Mouse (Mus musculus) embryonic facial prominence, embryonic 15.5 days (tissue): ENCODE data around the gene Dvl3. TPM values are rescaled to one million over a fixed set of nuclear protein-coding genes. Genes with fewer than 3 reads are reported as not detected.

Experiments
- ATAC-seq: fragments of 200-750 bp; cut with Nextera tagmentation; 2 replicates; pipeline ENCODE4 v1.8.0; 2017; ENCODE audit warnings: low read depth, moderate TSS enrichment; ENCODE audit not compliant: insufficient number of reproducible peaks, low FRiP score, low TSS enrichment
- H3K27ac ChIP-seq: fragments of 300-500 bp; sonication (generic); replicated peaks from 2 replicates; pipeline ENCODE4 v1.5.1; 2015; ENCODE audit warnings: mild to moderate bottlenecking, inconsistent platforms
- H3K27me3 ChIP-seq: fragments of 300-500 bp; sonication (generic); 2 replicates; pipeline ENCODE4 v1.6.1; 2015; ENCODE audit warnings: inconsistent platforms
- H3K36me3 ChIP-seq: fragments of 300-500 bp; sonication (generic); 2 replicates; pipeline ENCODE4 v1.6.1; 2015; ENCODE audit warnings: mild to moderate bottlenecking, inconsistent platforms
- H3K4me1 ChIP-seq: fragments of 300-500 bp; sonication (generic); 2 replicates; pipeline ENCODE4 v1.6.1; 2015; ENCODE audit warnings: inconsistent platforms
- H3K4me2 ChIP-seq: fragments of 300-500 bp; sonication (generic); replicated peaks from 2 replicates; pipeline ENCODE4 v1.6.1; 2015; ENCODE audit warnings: mild to moderate bottlenecking, inconsistent platforms
- H3K4me3 ChIP-seq: fragments of 300-500 bp; sonication (generic); replicated peaks from 2 replicates; pipeline ENCODE4 v1.5.1; 2015; ENCODE audit warnings: mild to moderate bottlenecking, inconsistent platforms
- H3K9ac ChIP-seq: fragments of 300-500 bp; sonication (generic); 2 replicates; pipeline ENCODE4 v1.6.1; 2015; ENCODE audit warnings: inconsistent platforms
- H3K9me3 ChIP-seq: fragments of 300-500 bp; sonication (generic); replicated peaks from 2 replicates; pipeline ENCODE4 v1.6.1; 2016; ENCODE audit warnings: inconsistent platforms
- WGBS: fragments of 180-500 bp; shearing (Covaris S2); methylation state at CpG from one replicate; pipeline ENCODE4 v1.1.7; 2015; 5-methylcytosine and 5-hydroxymethylcytosine counted together
- polyA plus RNA-seq: library from polyadenylated mRNA; unstranded; fragments of >200 nt; fragmentation: Nextera tagmentation; extraction: Ambion mirVana; gene quantifications from 2 replicates; pipeline ENCODE4 v1.2.1, GENCODE M21; 2015

Gene Dvl3
- polyA plus RNA-seq, 1 experiment from 2014 or later = 31.0 TPM

- Histone ChIP-seq H3K4me1 (peaks cover 13% of the 10 kb centered on the region), H3K4me3 (peak overlapping the region; percentile 80), H3K9me3 (no peaks in the 10 kb centered on the region), H3K27ac (peak overlapping the region; percentile 55), H3K9ac (peak overlapping the region; percentile 71; the same call in 1 of the 2 replicates), H3K36me3 (peaks cover 22% of the 10 kb centered on the region), H3K4me2 (peak overlapping the region; percentile 65), H3K27me3 (no peaks in the 10 kb centered on the region)
- 9% methylated on average over 16 of the region's 16 CpGs for WGBS
- no peak; the same call in 1 of the 2 replicates for ATAC-seq
These were observed 18.7 kb upstream of the Dvl3 start for GRCm38 (mm10) chr16:20497980-20498676.

- peak within 1 kb of the TSS; percentile 65 for H3K4me2 ChIP-seq
- H3K4me3 ChIP-seq = peak within 1 kb of the TSS; percentile 80
- peak within 1 kb of the TSS; percentile 59 for H3K27ac ChIP-seq
- under 1% methylated on average over 49 of the region's 49 CpGs for WGBS
- peak; percentile 91 for ATAC-seq
- H3K36me3 ChIP-seq = peaks cover 29% of the 10 kb centered on the region
- H3K9me3 ChIP-seq = no peaks in the 10 kb centered on the region
- H3K27me3 ChIP-seq = no peaks in the 10 kb centered on the region
- peaks cover 13% of the 10 kb centered on the region for H3K4me1 ChIP-seq
- H3K9ac ChIP-seq = peak within 1 kb of the TSS; percentile 71
These were observed 17.9 kb upstream of the Dvl3 start, which contains the start of gene Eif2b5 for GRCm38 (mm10) chr16:20498677-20499475. TSS of gene Eif2b5 (plus strand) at chr16:20498817.

- ATAC-seq = no peak
- Histone ChIP-seq H3K36me3 (peaks cover 96% of the 10 kb centered on the region), H3K9ac (no peak overlapping the region), H3K27me3 (no peaks in the 10 kb centered on the region), H3K4me3 (no peak overlapping the region), H3K9me3 (no peaks in the 10 kb centered on the region), H3K27ac (no peak overlapping the region), H3K4me1 (no peaks in the 10 kb centered on the region), H3K4me2 (no peak overlapping the region)
- WGBS = 88% methylated on average over 8 of the region's 8 CpGs
These were observed 10.8 kb upstream of the Dvl3 start for GRCm38 (mm10) chr16:20506000-20506399.

GRCm38 (mm10) chr16:20509349-20509748 lies 7.4 kb upstream of the Dvl3 start:
- Histone ChIP-seq H3K4me2 (no peak overlapping the region), H3K4me1 (no peaks in the 10 kb centered on the region), H3K36me3 (peaks cover 70% of the 10 kb centered on the region), H3K27me3 (no peaks in the 10 kb centered on the region), H3K4me3 (no peak overlapping the region), H3K9me3 (no peaks in the 10 kb centered on the region), H3K9ac (no peak overlapping the region), H3K27ac (no peak overlapping the region)
- no peak for ATAC-seq
- 77% methylated on average over 3 of the region's 3 CpGs for WGBS

- no peaks in the 10 kb centered on the region for H3K27me3 ChIP-seq
- WGBS = 74% methylated on average over 7 of the region's 7 CpGs
- ATAC-seq = no peak
These were observed 5.4 kb upstream of the Dvl3 start for GRCm38 (mm10) chr16:20511277-20511847.

GRCm38 (mm10) chr16:20516032-20516431 lies 750 bp upstream of the Dvl3 start:
- Histone ChIP-seq H3K9me3 (no peaks in the 10 kb centered on the region), H3K27me3 (no peaks in the 10 kb centered on the region), H3K4me2 (peak overlapping the region; percentile 73), H3K4me1 (peaks cover 27% of the 10 kb centered on the region), H3K36me3 (peaks cover 24% of the 10 kb centered on the region), H3K4me3 (peak overlapping the region; percentile 98), H3K9ac (peak overlapping the region; percentile 96; the same call in 1 of the 2 replicates), H3K27ac (peak overlapping the region; percentile 95; the same call in 1 of the 2 replicates)
- ATAC-seq = no peak

More at GRCm38 (mm10) chr16:20511277-20511847, 5.4 kb upstream of the Dvl3 start:
- H3K4me3 ChIP-seq = no peak overlapping the region
- peaks cover 51% of the 10 kb centered on the region for H3K36me3 ChIP-seq
- no peak overlapping the region for H3K4me2 ChIP-seq
- H3K9ac ChIP-seq = no peak overlapping the region
- H3K4me1 ChIP-seq = peaks cover 5% of the 10 kb centered on the region; the same call in 1 of the 2 replicates
- H3K9me3 ChIP-seq = no peaks in the 10 kb centered on the region
- no peak overlapping the region for H3K27ac ChIP-seq

GRCm38 (mm10) chr16:20517216-20517615 lies 434 bp downstream of the Dvl3 start:
- Histone ChIP-seq H3K27me3 (no peaks in the 10 kb centered on the region), H3K4me3 (peak overlapping the region; percentile 98), H3K27ac (peak overlapping the region; percentile 95), H3K4me2 (peak overlapping the region; percentile 73), H3K4me1 (peaks cover 27% of the 10 kb centered on the region), H3K9me3 (no peaks in the 10 kb centered on the region), H3K36me3 (peaks cover 29% of the 10 kb centered on the region), H3K9ac (peak overlapping the region; percentile 96)
- peak; percentile 10; the same call in 1 of the 2 replicates for ATAC-seq
- WGBS = under 1% methylated on average over 26 of the region's 26 CpGs

- ATAC-seq = peak; percentile 35
- Histone ChIP-seq H3K9ac (peak overlapping the region; percentile 96), H3K4me1 (peaks cover 27% of the 10 kb centered on the region), H3K9me3 (no peaks in the 10 kb centered on the region), H3K4me3 (peak overlapping the region; percentile 98), H3K36me3 (peaks cover 30% of the 10 kb centered on the region), H3K27me3 (no peaks in the 10 kb centered on the region), H3K27ac (peak overlapping the region; percentile 95), H3K4me2 (peak overlapping the region; percentile 73)
- WGBS = 2% methylated on average over 6 of the region's 6 CpGs
These were observed 1.1 kb downstream of the Dvl3 start for GRCm38 (mm10) chr16:20517701-20518374.

GRCm38 (mm10) chr16:20523886-20524285 lies 7.1 kb downstream of the Dvl3 start:
- Histone ChIP-seq H3K4me2 (no peak overlapping the region), H3K9me3 (no peaks in the 10 kb centered on the region), H3K27me3 (no peaks in the 10 kb centered on the region), H3K36me3 (peaks cover 88% of the 10 kb centered on the region), H3K27ac (no peak overlapping the region), H3K9ac (no peak overlapping the region), H3K4me1 (peaks cover 8% of the 10 kb centered on the region; the same call in 1 of the 2 replicates), H3K4me3 (no peak overlapping the region)
- no peak for ATAC-seq
- WGBS = 87% methylated on average over 10 of the region's 10 CpGs

GRCm38 (mm10) chr16:20528779-20529178 lies 12.0 kb downstream of the Dvl3 start:
- Histone ChIP-seq H3K4me1 (no peaks in the 10 kb centered on the region), H3K9ac (no peak overlapping the region), H3K4me3 (no peak overlapping the region), H3K4me2 (no peak overlapping the region), H3K36me3 (peaks cover 94% of the 10 kb centered on the region), H3K27ac (no peak overlapping the region), H3K27me3 (no peaks in the 10 kb centered on the region), H3K9me3 (no peaks in the 10 kb centered on the region)
- ATAC-seq = no peak
- WGBS = 90% methylated on average over 5 of the region's 5 CpGs
